Mouse (Mus musculus): ENCODE measurements around the gene Oas1c.

GRCm38 (mm10) chr5:120849601-120850136 lies 37.4 kb upstream of the Oas1c start:
- TF ChIP-seq GATA1 (IDR thresholded peaks at IDR 0.05; ENCODE audit: borderline replicate concordance, low read length) (no peak), FLI1 (IDR thresholded peaks at IDR 0.05; ENCODE audit: low read length) (no peak)

Data from megakaryocyte, embryonic 14.5 days (primary cell).